Mouse (Mus musculus) CH12.LX (cell line): Measurements from ENCODE around the gene Nol8. TPM values are rescaled to one million over a fixed set of nuclear protein-coding genes. Genes with fewer than 3 reads are reported as not detected.

Experiments used
- DNase-seq: peaks from one replicate; pipeline ENCODE4 v3.0.0-alpha.2; 2013; ENCODE audit errors: extremely low read depth
- H3K27ac ChIP-seq: 2 replicates; pipeline ENCODE4 v1.5.1; 2012; ENCODE audit warnings: low read depth, mild to moderate bottlenecking, control low read depth, moderate library complexity; ENCODE audit not compliant: insufficient read depth
- H3K27me3 ChIP-seq: replicated peaks from 2 replicates; pipeline ENCODE3; 2012; ENCODE audit warnings: inconsistent platforms
- H3K36me3 ChIP-seq, 2 experiments: replicated peaks in 1 of 2; 2 replicates each; pipeline versions ENCODE3 to v1.6.1; 2012; ENCODE audit warnings: inconsistent platforms in 1 of 2, low read length in 1 of 2, mild to moderate bottlenecking in 1 of 2, mixed read lengths in 1 of 2, moderate library complexity in 1 of 2; ENCODE audit not compliant: control insufficient read depth in 1 of 2, insufficient read depth in 1 of 2
- H3K4me1 ChIP-seq, 2 experiments: 2 replicates each; pipeline ENCODE4 v1.6.1; 2012; ENCODE audit warnings: inconsistent platforms in 1 of 2, moderate library complexity in 1 of 2; ENCODE audit not compliant: insufficient read depth in 2 of 2, control insufficient read depth in 1 of 2
- H3K4me2 ChIP-seq: 2 replicates; pipeline ENCODE4 v1.6.1; 2012; ENCODE audit warnings: low read depth, mild to moderate bottlenecking, control low read depth; ENCODE audit not compliant: poor library complexity, insufficient read depth, severe bottlenecking
- H3K4me3 ChIP-seq, 3 experiments: fragments of 150-350 bp in 1 of 3; sonication (generic) in 1 of 3; replicated peaks in 1 of 3; 2 replicates each; pipeline versions ENCODE3 to v1.5.1; 2011 to 2012; ENCODE audit warnings: low read depth in 2 of 3, low read length in 2 of 3, mild to moderate bottlenecking in 2 of 3, moderate library complexity in 2 of 3, control low read depth in 1 of 3, improper control_type of control experiment in 1 of 3, inconsistent platforms in 1 of 3, mixed read lengths in 1 of 3; ENCODE audit not compliant: poor library complexity in 1 of 3
- H3K79me2 ChIP-seq: replicated peaks from 2 replicates; pipeline ENCODE4 v1.6.1; 2012; ENCODE audit warnings: mild to moderate bottlenecking, moderate library complexity; ENCODE audit not compliant: control insufficient read depth, poor library complexity, insufficient read depth, severe bottlenecking; ENCODE audit errors: extremely low read depth
- H3K9ac ChIP-seq: 2 replicates; pipeline ENCODE4 v1.6.1; 2012; ENCODE audit warnings: low read depth, mild to moderate bottlenecking, control low read depth, moderate library complexity; ENCODE audit not compliant: insufficient read depth
- H3K9me3 ChIP-seq: replicated peaks from 2 replicates; pipeline ENCODE3; 2012; ENCODE audit warnings: low read length, inconsistent platforms, mixed read lengths
- CHD1 ChIP-seq: IDR thresholded peaks from 2 replicates; pipeline ENCODE4 v1.6.1; 2012; ENCODE audit warnings: low read depth, low read length, improper control_type of control experiment, inconsistent platforms
- E2F4 ChIP-seq: IDR thresholded peaks from 2 replicates; pipeline ENCODE4 v1.6.1; 2011; ENCODE audit warnings: low read depth, low read length, improper control_type of control experiment; ENCODE audit not compliant: insufficient replicate concordance
- GABPA ChIP-seq: IDR thresholded peaks from 2 replicates; pipeline ENCODE4 v1.6.1; 2012; ENCODE audit warnings: low read depth, low read length, improper control_type of control experiment, inconsistent platforms; ENCODE audit not compliant: insufficient replicate concordance
- IRF4 ChIP-seq: IDR thresholded peaks from 2 replicates; pipeline ENCODE4 v1.6.1; 2014; ENCODE audit warnings: low read depth, mild to moderate bottlenecking, inconsistent platforms, low read length, improper control_type of control experiment
- KAT2A ChIP-seq: IDR thresholded peaks from 2 replicates; pipeline ENCODE4 v1.6.1; 2012; ENCODE audit warnings: low read length, improper control_type of control experiment, inconsistent platforms; ENCODE audit not compliant: insufficient replicate concordance
- MAFK ChIP-seq: IDR thresholded peaks from 2 replicates; pipeline ENCODE4 v1.6.1; 2011; ENCODE audit warnings: low read length, improper control_type of control experiment; ENCODE audit not compliant: insufficient replicate concordance
- MXI1 ChIP-seq: IDR thresholded peaks from 2 replicates; pipeline ENCODE4 v1.6.1; 2011; ENCODE audit warnings: mild to moderate bottlenecking, low read depth, low read length, improper control_type of control experiment
- MYC ChIP-seq: IDR thresholded peaks from 2 replicates; pipeline ENCODE4 v1.6.1; 2011; ENCODE audit warnings: low read depth, mild to moderate bottlenecking, improper control_type of control experiment, low read length
- PAX5 ChIP-seq: IDR thresholded peaks from 2 replicates; pipeline ENCODE4 v1.6.1; 2012; ENCODE audit warnings: low read length, inconsistent platforms, mixed read lengths
- POLR2A ChIP-seq: IDR thresholded peaks from 2 replicates; pipeline ENCODE4 v1.6.1; 2011; ENCODE audit warnings: low read depth, mild to moderate bottlenecking, improper control_type of control experiment, low read length
- POLR2AphosphoS2 ChIP-seq: IDR thresholded peaks from 2 replicates; pipeline ENCODE4 v1.6.1; 2011; ENCODE audit warnings: low read depth, low read length, improper control_type of control experiment
- RCOR1 ChIP-seq: conservative IDR thresholded peaks from 2 replicates; pipeline ENCODE4 v1.6.1; 2012; ENCODE audit warnings: low read depth, mild to moderate bottlenecking, inconsistent platforms, low read length, improper control_type of control experiment
- TBP ChIP-seq: conservative IDR thresholded peaks from 2 replicates; pipeline ENCODE4 v1.6.1; 2011; ENCODE audit warnings: low read depth, low read length, improper control_type of control experiment
- UBTF ChIP-seq: IDR thresholded peaks from 2 replicates; pipeline ENCODE4 v1.6.1; 2012; ENCODE audit warnings: low read depth, mild to moderate bottlenecking, inconsistent platforms, low read length, improper control_type of control experiment, moderate library complexity
- USF1 ChIP-seq: IDR thresholded peaks from 2 replicates; pipeline ENCODE4 v1.6.1; 2014; ENCODE audit warnings: low read depth, mild to moderate bottlenecking, inconsistent platforms, low read length, improper control_type of control experiment
- USF2 ChIP-seq: conservative IDR thresholded peaks from 2 replicates; pipeline ENCODE4 v1.6.1; 2011; ENCODE audit warnings: low read depth, low read length, improper control_type of control experiment
- ZMIZ1 ChIP-seq: IDR thresholded peaks from 2 replicates; pipeline ENCODE4 v1.6.1; 2012; ENCODE audit warnings: low read depth, mild to moderate bottlenecking, inconsistent platforms, low read length, improper control_type of control experiment
- ZNF384 ChIP-seq: IDR thresholded peaks from 2 replicates; pipeline ENCODE4 v1.6.1; 2012; ENCODE audit warnings: low read depth, low read length, improper control_type of control experiment, inconsistent platforms
- dilution Hi-C: fragments of 300-500 bp; cut with MboI; formaldehyde crosslinking; loops from 2 replicates; pipeline ENCODE4 v1.14.3; 2020; ENCODE audit warnings: low sequenced_read_pairs; ENCODE audit not compliant: extremely low pct_unique_long_range_greater_than_20kb, extremely low pct_ligation_motif_present
- in situ Hi-C: fragments of 300-500 bp; cut with MboI; formaldehyde crosslinking; loops from 3 replicates; pipeline ENCODE4 v1.14.3; 2019; ENCODE audit warnings: low sequenced_read_pairs, low pct_ligation_motif_present, low pct_unique_long_range_greater_than_20kb, mixed read lengths
- polyA plus RNA-seq: library from polyadenylated mRNA; unstranded; fragments of >175 nt; gene quantifications from 2 replicates; pipeline ENCODE4 v1.2.1, GENCODE M21; 2012; ENCODE audit warnings: low read depth; ENCODE audit not compliant: insufficient read length
- total RNA-seq, 2 experiments: library from RNA; depleted of rRNA; stranded (reverse); fragments of 300-350 nt in 1 of 2; fragments of >200 nt in 1 of 2; gene quantifications; 2 replicates each; pipeline ENCODE4 v1.2.3; 2012 to 2014

Gene Nol8
- total and polyA plus RNA-seq, 3 experiments, result 14.9 to 33.4 (median 32.8) TPM

DNA sequence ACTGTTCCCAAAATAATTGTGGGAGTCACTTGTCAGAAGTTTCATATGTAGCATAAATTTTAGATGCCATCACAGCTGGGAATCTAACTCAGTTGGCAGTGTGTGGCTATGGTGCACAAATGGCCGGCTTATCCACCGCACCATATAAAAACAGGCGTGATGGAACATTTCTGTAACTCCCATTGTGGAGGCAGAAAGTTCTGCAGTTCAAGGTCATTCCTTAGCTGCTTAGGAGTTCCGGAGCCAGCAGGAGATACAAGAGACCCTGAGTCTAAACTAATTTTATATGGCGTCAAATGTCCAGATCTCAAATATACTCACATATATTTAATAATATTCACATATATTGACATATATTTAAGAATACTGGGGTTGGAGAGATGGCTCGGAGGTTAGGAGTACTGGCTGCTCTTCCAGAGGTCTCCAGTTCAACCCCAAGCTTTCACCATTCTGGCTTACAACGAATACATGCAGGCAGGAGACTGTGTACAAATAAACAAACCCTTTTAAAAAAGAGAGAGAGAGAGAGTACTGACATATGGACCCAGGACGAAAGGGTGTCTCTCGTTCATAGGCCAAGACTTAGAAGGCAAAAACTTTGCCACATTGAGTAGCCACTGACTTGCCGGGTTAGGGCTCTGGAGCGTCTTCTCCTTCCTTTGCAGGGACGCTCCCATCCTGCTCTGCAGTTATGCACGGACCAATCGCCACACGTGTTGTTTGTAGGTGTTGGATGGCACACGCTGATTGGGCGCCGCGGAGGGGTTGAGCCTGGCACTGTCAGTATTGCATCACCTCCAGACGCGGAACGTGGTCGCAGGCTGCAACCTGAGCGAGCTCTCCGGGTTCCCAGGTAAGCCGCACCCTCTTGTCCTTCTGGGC, 28.7 kb downstream of the Nol8 start, which contains the start of gene Iars (continued):
- TF ChIP-seq KAT2A (peak; percentile 83; the same call in 1 of the 2 replicates), MXI1 (peak; percentile 97), UBTF (no peak), POLR2AphosphoS2 (peak; percentile 79; the same call in 1 of the 2 replicates), TBP (peak; percentile 81), GABPA (no peak; the same call in 1 of the 2 replicates), CHD1 (no peak), USF2 (no peak), E2F4 (no peak)

DNA sequence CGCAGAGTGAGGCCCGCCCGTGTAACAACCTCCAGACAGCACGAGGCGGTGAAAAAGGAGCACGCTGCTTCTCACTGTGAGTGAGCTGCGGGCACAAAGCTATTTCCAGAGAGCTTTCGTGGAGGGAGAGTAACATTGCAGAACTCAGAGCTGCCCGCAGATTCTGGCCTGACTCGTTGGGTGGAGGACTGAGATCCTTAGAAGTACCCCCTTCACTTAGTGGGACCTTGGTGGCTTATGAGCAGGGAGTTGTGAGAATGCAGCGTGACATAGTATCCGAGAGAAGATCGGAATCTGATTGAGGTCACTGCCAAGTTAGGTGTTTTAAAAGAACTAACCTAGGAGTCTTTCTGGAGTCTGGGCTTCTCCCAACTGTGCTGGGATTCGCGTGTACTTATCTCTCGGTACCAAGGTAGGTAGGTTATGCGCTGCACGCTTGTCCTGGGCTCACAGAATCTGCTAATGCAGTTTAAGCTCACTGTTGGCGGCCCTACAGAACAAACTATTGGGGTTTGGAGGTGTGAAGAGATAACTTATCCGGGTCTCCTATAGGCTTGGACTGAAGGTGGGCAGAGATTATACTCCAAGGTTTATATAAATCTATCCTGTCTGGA, 29.5 kb downstream of the Nol8 start:
- Histone ChIP-seq H3K79me2 (peaks cover 54% of the 10 kb centered on the region), H3K4me2 (no peak overlapping the region; the same call in 1 of the 2 replicates), H3K36me3 (peaks cover 19 to 55% of the 10 kb centered on the region in 2 experiments), H3K4me3 (peak overlapping the region; percentile 75 to 89 (median 83)), H3K9ac (peak overlapping the region; percentile 84), H3K4me1 (peaks cover 4 to 31% of the 10 kb centered on the region in 2 experiments; a peak in 3 of 4 replicates), H3K27ac (peak overlapping the region; percentile 47; the same call in 1 of the 2 replicates), H3K27me3 (no peaks in the 10 kb centered on the region), H3K9me3 (no peaks in the 10 kb centered on the region)
- DNase-seq, result no peak
- dilution Hi-C loops (no loop called here), in situ Hi-C loops (no loop called here)
- TF ChIP-seq KAT2A (no peak), ZMIZ1 (no peak; the same call in 1 of the 2 replicates), USF1 (no peak)

DNA sequence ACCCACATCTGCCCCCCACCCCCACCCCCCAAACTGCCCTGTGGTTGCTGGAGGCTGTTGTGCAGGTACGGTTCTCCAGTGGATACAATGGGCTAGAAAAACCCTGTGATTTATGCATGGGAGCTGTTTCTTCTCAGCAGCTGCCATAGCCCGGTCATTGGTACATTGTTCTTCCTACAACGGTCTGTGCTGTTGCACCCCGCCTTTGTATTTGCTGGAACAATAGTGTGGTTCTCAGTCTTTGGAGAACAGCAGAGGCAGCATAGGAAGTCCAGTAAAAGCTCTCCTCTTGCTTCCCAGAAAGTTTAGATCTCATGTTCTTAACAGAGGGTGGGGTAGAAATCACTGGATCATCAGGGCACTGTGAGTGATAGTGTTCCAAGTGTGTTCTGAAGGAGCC, 31.4 kb downstream of the Nol8 start:
- Histone ChIP-seq H3K9ac (peak overlapping the region; percentile 84; the same call in 1 of the 2 replicates), H3K4me2 (peak overlapping the region; percentile 58), H3K27me3 (no peaks in the 10 kb centered on the region), H3K4me1 (peaks cover 4 to 31% of the 10 kb centered on the region in 2 experiments; a peak in 3 of 4 replicates), H3K79me2 (peaks cover 70% of the 10 kb centered on the region), H3K9me3 (no peaks in the 10 kb centered on the region), H3K4me3 (peak overlapping the region in 2 of 3 experiments; percentile 75 to 83), H3K36me3 (peaks cover 31 to 58% of the 10 kb centered on the region in 2 experiments), H3K27ac (no peak overlapping the region; the same call in 1 of the 2 replicates)
- TF ChIP-seq RCOR1 (no peak), MXI1 (no peak), CHD1 (no peak), POLR2A (no peak), MAFK (no peak), ZNF384 (no peak), IRF4 (no peak), MYC (no peak), PAX5 (no peak)
- no peak for DNase-seq
- in situ Hi-C loops (no loop called here), dilution Hi-C loops (no loop called here)
